8 mouse cellular contexts compared by ENCODE assay signal in genomic region chr13:74462318-74462698, GRCm38 (mm10). TPM values are rescaled to one million over a fixed set of nuclear protein-coding genes. Genes with fewer than 3 reads are reported as not detected.
DNase-seq lines count a peak whose midpoint lies in the region; ATAC-seq and TF ChIP-seq lines count a peak whose summit lies in the region.
"Not testable (repeated sequence)": the region's sequence is repeated elsewhere in the genome, so short reads cannot be mapped to it uniquely, and the experiment has no call there.

No protein-coding gene starts in this region.

- not testable (repeated sequence) for H3K36me3 ChIP-seq in MEL (ENCODE audit: control insufficient read depth in 1 of 2, insufficient read depth in 2 of 2, low read length in 2 of 2); heart, adult 2 months (ENCODE audit: control insufficient read depth, insufficient read depth, low read length); hindbrain, embryonic 15.5 days; liver, embryonic 16.5 days (ENCODE audit: control insufficient read depth, insufficient read depth); midbrain, embryonic 15.5 days (replicated peaks); stomach, embryonic 14.5 days (ENCODE audit: control insufficient read depth, insufficient read depth, low read length)
- peaks cover 11% of the 10 kb centered on the region for H3K36me3 ChIP-seq in embryonic facial prominence, embryonic 13.5 days

- not testable (repeated sequence) for TF ChIP-seq POLR2A in MEL (IDR thresholded peaks at IDR 0.05; ENCODE audit: control insufficient read depth in 1 of 2, insufficient read depth in 1 of 2, low read depth in 1 of 2, low read length in 2 of 2, poor library complexity in 1 of 2); heart, adult 2 months (IDR thresholded peaks at IDR 0.05; ENCODE audit: insufficient read depth, low read depth, low read length)

- peak overlapping the region; percentile 79 for H3K4me2 ChIP-seq in embryonic facial prominence, embryonic 13.5 days
- peak overlapping the region; percentile 91 for H3K4me2 ChIP-seq in hindbrain, embryonic 15.5 days
- peak overlapping the region; percentile 90 for H3K4me2 ChIP-seq in liver, embryonic 16.5 days (ENCODE audit: low read depth, low read length)
- peak overlapping the region; percentile 84 for H3K4me2 ChIP-seq in midbrain, embryonic 15.5 days
- H3K4me2 ChIP-seq in stomach, embryonic 14.5 days (replicated peaks; ENCODE audit: low read depth, low read length) = peak overlapping the region; percentile 62

- not testable (repeated sequence) for DNase-seq in MEL (ENCODE audit: low read depth, low spot score); heart, adult 2 months; left cerebral cortex, adult 2 months (ENCODE audit: extremely low spot score in 1 of 2, low spot score in 2 of 2)

- H3K4me1 ChIP-seq in MEL (ENCODE audit: control insufficient read depth in 1 of 2, insufficient read depth in 2 of 2, low read length in 2 of 2); embryonic facial prominence, embryonic 13.5 days; heart, adult 2 months (ENCODE audit: control insufficient read depth, insufficient read depth, low read length); hindbrain, embryonic 15.5 days (replicated peaks); liver, embryonic 16.5 days (ENCODE audit: control insufficient read depth, low read depth, low read length); midbrain, embryonic 15.5 days; stomach, embryonic 14.5 days (ENCODE audit: control insufficient read depth, insufficient read depth, low read length): not testable (repeated sequence)

- peak overlapping the region; percentile 69 for H3K9ac ChIP-seq in MEL (ENCODE audit: control insufficient read depth, low read depth, low read length, poor library complexity, severe bottlenecking)
- peak overlapping the region; percentile 75 for H3K9ac ChIP-seq in embryonic facial prominence, embryonic 13.5 days
- peak overlapping the region; percentile 69 for H3K9ac ChIP-seq in heart, adult 2 months (ENCODE audit: low read depth, low read length)
- peak overlapping the region; percentile 78 for H3K9ac ChIP-seq in hindbrain, embryonic 15.5 days
- peak overlapping the region; percentile 66 for H3K9ac ChIP-seq in liver, embryonic 16.5 days (ENCODE audit: low read depth, low read length)
- H3K9ac ChIP-seq in midbrain, embryonic 15.5 days = peak overlapping the region; percentile 70
- H3K9ac ChIP-seq in stomach, embryonic 14.5 days (replicated peaks; ENCODE audit: low read depth, low read length) = peak overlapping the region; percentile 38; the same call in 1 of the 2 replicates

- 3% methylated on average over 7 of the region's 7 CpGs for WGBS in embryonic facial prominence, embryonic 13.5 days
- WGBS in heart, adult 2 months = 3% methylated on average over 7 of the region's 7 CpGs
- WGBS in hindbrain, embryonic 15.5 days = 5% methylated on average over 7 of the region's 7 CpGs
- 3% methylated on average over 7 of the region's 7 CpGs for WGBS in liver, embryonic 16.5 days (ENCODE audit: insufficient replicate concordance)
- 3% methylated on average over 7 of the region's 7 CpGs for WGBS in midbrain, embryonic 15.5 days
- WGBS in stomach, embryonic 14.5 days = 4% methylated on average over 7 of the region's 7 CpGs

- H3K9me3 ChIP-seq in MEL (replicated peaks; ENCODE audit: insufficient read depth, low read length); embryonic facial prominence, embryonic 13.5 days; hindbrain, embryonic 15.5 days; liver, embryonic 16.5 days (replicated peaks; ENCODE audit: control insufficient read depth, low read length); midbrain, embryonic 15.5 days; stomach, embryonic 14.5 days (ENCODE audit: control insufficient read depth, low read depth, low read length): not testable (repeated sequence)

- not testable (repeated sequence) for ATAC-seq in embryonic facial prominence, embryonic 13.5 days (ENCODE audit: insufficient number of reproducible peaks, insufficient read depth, low FRiP score, low TSS enrichment, low read depth); hindbrain, embryonic 15.5 days (ENCODE audit: low FRiP score, low read depth); liver, embryonic 16.5 days (ENCODE audit: low read depth); midbrain, embryonic 15.5 days (replicated peaks); stomach, embryonic 14.5 days (ENCODE audit: insufficient number of reproducible peaks, insufficient read depth, low FRiP score, low read depth)

- not testable (repeated sequence) for H3K27me3 ChIP-seq in MEL (ENCODE audit: control insufficient read depth in 1 of 2, insufficient read depth in 2 of 2, low read length in 2 of 2); embryonic facial prominence, embryonic 13.5 days; heart, adult 2 months (ENCODE audit: control insufficient read depth, insufficient read depth, low read length); hindbrain, embryonic 15.5 days; liver, embryonic 16.5 days (ENCODE audit: control insufficient read depth, insufficient read depth, low read depth, low read length); midbrain, embryonic 15.5 days (replicated peaks); stomach, embryonic 14.5 days (ENCODE audit: control insufficient read depth, insufficient read depth, low read length)

- not testable (repeated sequence) for TF ChIP-seq EP300 in MEL (IDR thresholded peaks at IDR 0.05; ENCODE audit: low read depth in 1 of 2, low read length in 2 of 2); heart, adult 2 months (IDR thresholded peaks at IDR 0.05; ENCODE audit: insufficient read depth, low read depth, low read length)

- not testable (repeated sequence) for TF ChIP-seq RAD21 in MEL (IDR thresholded peaks at IDR 0.05; ENCODE audit: low read depth, low read length)

- not testable (repeated sequence) for TF ChIP-seq CTCF in MEL (IDR thresholded peaks at IDR 0.05 in 2 of 3, conservative IDR thresholded peaks at IDR 0.05 in 1 of 3; ENCODE audit: control insufficient read depth in 1 of 3, insufficient read depth in 1 of 3, low read depth in 2 of 3, low read length in 3 of 3, poor library complexity in 1 of 3, severe bottlenecking in 1 of 3); heart, adult 2 months (IDR thresholded peaks at IDR 0.05); left cerebral cortex, adult 2 months (IDR thresholded peaks at IDR 0.05)

- intact Hi-C loops in heart, adult 2 months (cut with DNase I) = loop anchor here (10.0 kb wide), 3 partner anchors 102 to 342 kb away; partner anchors contain the start of genes Cast, Ccdc127 and Sdha
- intact Hi-C loops in left cerebral cortex, adult 2 months (cut with DNase I) = loop anchor here (1.0 to 2.0 kb wide), 2 partner anchors 32 to 72 kb away; partner anchors contain the start of gene Zfp72

- H3K79me2 ChIP-seq in MEL (ENCODE audit: control insufficient read depth, insufficient read depth, low read length, poor library complexity); heart, adult 2 months (replicated peaks; ENCODE audit: control insufficient read depth, insufficient read depth, low read length): not testable (repeated sequence)

- H3K27ac ChIP-seq in MEL (ENCODE audit: control insufficient read depth, low read depth, low read length); left cerebral cortex, adult 2 months: not testable (repeated sequence)
- H3K27ac ChIP-seq in embryonic facial prominence, embryonic 13.5 days = peak overlapping the region; percentile 96; the same call in 1 of the 2 replicates
- peak overlapping the region; percentile 84 for H3K27ac ChIP-seq in heart, adult 2 months
- H3K27ac ChIP-seq in hindbrain, embryonic 15.5 days (replicated peaks) = peak overlapping the region; percentile 95
- peak overlapping the region; percentile 94 for H3K27ac ChIP-seq in liver, embryonic 16.5 days (ENCODE audit: low read length)
- peak overlapping the region; percentile 90 for H3K27ac ChIP-seq in midbrain, embryonic 15.5 days
- peak overlapping the region; percentile 88 for H3K27ac ChIP-seq in stomach, embryonic 14.5 days (ENCODE audit: low read length)

- peak overlapping the region; percentile 84 for H3K4me3 ChIP-seq in MEL (ENCODE audit: control insufficient read depth in 1 of 2, insufficient read depth in 1 of 2, low read depth in 2 of 2, low read length in 2 of 2)
- peak overlapping the region; percentile 60 for H3K4me3 ChIP-seq in embryonic facial prominence, embryonic 13.5 days
- H3K4me3 ChIP-seq in heart, adult 2 months = peak overlapping the region; percentile 60
- peak overlapping the region; percentile 72 for H3K4me3 ChIP-seq in hindbrain, embryonic 15.5 days
- peak overlapping the region; percentile 54 for H3K4me3 ChIP-seq in left cerebral cortex, adult 2 months
- peak overlapping the region; percentile 72 for H3K4me3 ChIP-seq in liver, embryonic 16.5 days (ENCODE audit: low read depth, low read length)
- H3K4me3 ChIP-seq in midbrain, embryonic 15.5 days = peak overlapping the region; percentile 60
- peak overlapping the region; percentile 35 for H3K4me3 ChIP-seq in stomach, embryonic 14.5 days (ENCODE audit: low read depth, low read length)

RNA-seq across cellular contexts. Expression of gene Zfp825, which starts 31.5 kb away (rescaled TPM):
- 5.5 and 6.1 TPM in 2 replicates for total RNA-seq in MEL (2012; rRNA removed)
- polyA plus RNA-seq in MEL (2012; ENCODE audit: insufficient read depth in 1 of 2, insufficient read length in 2 of 2, low read depth in 1 of 2, low replicate concordance in 2 of 2, missing spikeins in 1 of 2) = 100 to 1,000 TPM in 1 of 2 experiments, 1 to 10 TPM in 1; 4.4 to 426 TPM
- polyA plus RNA-seq in embryonic facial prominence, embryonic 13.5 days (2015; fragmentation: Nextera tagmentation; extraction: Ambion mirVana) = 24.6 and 27.1 TPM in 2 replicates
- 1 to 10 TPM; 5.2 to 5.6 TPM for total RNA-seq in heart, adult 2 months (2021)
- polyA plus RNA-seq in heart, adult 2 months (2012; rRNA removed) = 2.1 and 4.3 TPM in 2 replicates
- polyA plus RNA-seq in hindbrain, embryonic 15.5 days (2015; fragmentation: Nextera tagmentation; extraction: Ambion mirVana) = 14.5 and 15.8 TPM in 2 replicates
- 1 to 10 TPM; 7.2 to 8.5 TPM for total RNA-seq in left cerebral cortex, adult 2 months (2021)
- polyA plus RNA-seq in liver, embryonic 16.5 days (2015; fragmentation: Nextera tagmentation; extraction: Ambion mirVana) = 8.2 and 8.9 TPM in 2 replicates
- polyA plus RNA-seq in midbrain, embryonic 15.5 days (2015; fragmentation: Nextera tagmentation; extraction: Ambion mirVana) = 17.1 and 19.7 TPM in 2 replicates
- polyA plus RNA-seq in stomach, embryonic 14.5 days (2014; fragmentation: Nextera tagmentation; extraction: Ambion mirVana) = 22.2 and 22.7 TPM in 2 replicates
